Mouse (Mus musculus): ENCODE measurements at regions not wholly inside any gene's neighbourhood (a gene's known extent, or its start where the extent isn't known, plus 50 kb on each side); places are given as distances from the start of the nearest gene placed in this dataset.

- H3K9ac ChIP-seq, result no peak overlapping the region
- H3K27ac ChIP-seq, result no peak overlapping the region
- no peak for ATAC-seq (ENCODE audit: insufficient read depth, low FRiP score, low read depth)
- WGBS, result 88% methylated on average over 5 of the region's 5 CpGs
- no peaks in the 10 kb centered on the region for H3K4me1 ChIP-seq
- H3K4me2 ChIP-seq, result no peak overlapping the region
- no peak overlapping the region for H3K4me3 ChIP-seq (replicated peaks)
- H3K9me3 ChIP-seq, result no peaks in the 10 kb centered on the region
- H3K36me3 ChIP-seq, result no peaks in the 10 kb centered on the region
- no peaks in the 10 kb centered on the region for H3K27me3 ChIP-seq (replicated peaks)
These were observed 54.5 kb upstream of the Meis1 start for GRCm38 (mm10) chr11:19073265-19073664.

- Histone ChIP-seq H3K27me3 (replicated peaks) (no peaks in the 10 kb centered on the region), H3K4me1 (no peaks in the 10 kb centered on the region), H3K9me3 (no peaks in the 10 kb centered on the region), H3K9ac (no peak overlapping the region), H3K4me2 (no peak overlapping the region), H3K4me3 (replicated peaks) (no peak overlapping the region), H3K27ac (no peak overlapping the region), H3K36me3 (no peaks in the 10 kb centered on the region)
- WGBS, result 67% methylated on average over 11 of the region's 11 CpGs
- ATAC-seq (ENCODE audit: insufficient read depth, low FRiP score, low read depth), result no peak
These were observed 55.2 kb upstream of the Meis1 start for GRCm38 (mm10) chr11:19073887-19074564.

- Histone ChIP-seq H3K4me1 (no peaks in the 10 kb centered on the region), H3K9me3 (no peaks in the 10 kb centered on the region), H3K36me3 (no peaks in the 10 kb centered on the region), H3K4me3 (replicated peaks) (no peak overlapping the region), H3K27me3 (replicated peaks) (no peaks in the 10 kb centered on the region), H3K4me2 (no peak overlapping the region), H3K27ac (no peak overlapping the region), H3K9ac (no peak overlapping the region)
- ATAC-seq (ENCODE audit: insufficient read depth, low FRiP score, low read depth), result no peak
- WGBS, result 76% methylated on average over 15 of the region's 15 CpGs
These were observed 72.5 kb upstream of the Meis1 start for GRCm38 (mm10) chr11:19091101-19091857.

- 82% methylated on average over 9 of the region's 9 CpGs for WGBS
These were observed 74.4 kb upstream of the Meis1 start for GRCm38 (mm10) chr11:19092967-19093745.

GRCm38 (mm10) chr11:19093749-19094148, 75.0 kb upstream of the Meis1 start:
- Histone ChIP-seq H3K4me1 (no peaks in the 10 kb centered on the region), H3K36me3 (no peaks in the 10 kb centered on the region), H3K27ac (no peak overlapping the region), H3K4me2 (no peak overlapping the region), H3K9me3 (no peaks in the 10 kb centered on the region), H3K4me3 (replicated peaks) (no peak overlapping the region), H3K9ac (no peak overlapping the region), H3K27me3 (replicated peaks) (no peaks in the 10 kb centered on the region)
- WGBS, result 82% methylated on average over 4 of the region's 4 CpGs
- no peak for ATAC-seq (ENCODE audit: insufficient read depth, low FRiP score, low read depth)

More at GRCm38 (mm10) chr11:19092967-19093745, 74.4 kb upstream of the Meis1 start:
- Histone ChIP-seq H3K4me2 (no peak overlapping the region), H3K4me3 (replicated peaks) (no peak overlapping the region), H3K4me1 (no peaks in the 10 kb centered on the region), H3K36me3 (no peaks in the 10 kb centered on the region), H3K27ac (no peak overlapping the region), H3K9me3 (no peaks in the 10 kb centered on the region), H3K27me3 (replicated peaks) (no peaks in the 10 kb centered on the region), H3K9ac (no peak overlapping the region)
- no peak for ATAC-seq (ENCODE audit: insufficient read depth, low FRiP score, low read depth)

- Histone ChIP-seq H3K9ac (no peak overlapping the region), H3K4me3 (replicated peaks) (no peak overlapping the region), H3K4me2 (no peak overlapping the region), H3K27me3 (replicated peaks) (no peaks in the 10 kb centered on the region), H3K36me3 (no peaks in the 10 kb centered on the region), H3K4me1 (no peaks in the 10 kb centered on the region), H3K9me3 (no peaks in the 10 kb centered on the region), H3K27ac (no peak overlapping the region)
- no peak for ATAC-seq (ENCODE audit: insufficient read depth, low FRiP score, low read depth)
- 79% methylated on average over 14 of the region's 14 CpGs for WGBS
These were observed 75.4 kb upstream of the Meis1 start for GRCm38 (mm10) chr11:19094183-19094582.

GRCm38 (mm10) chr11:19102981-19103568, 84.3 kb upstream of the Meis1 start:
- Histone ChIP-seq H3K9me3 (no peaks in the 10 kb centered on the region), H3K4me3 (replicated peaks) (no peak overlapping the region), H3K27me3 (replicated peaks) (no peaks in the 10 kb centered on the region), H3K27ac (no peak overlapping the region), H3K4me1 (no peaks in the 10 kb centered on the region), H3K9ac (no peak overlapping the region), H3K36me3 (no peaks in the 10 kb centered on the region), H3K4me2 (no peak overlapping the region)
- WGBS, result 47% methylated on average over 7 of the region's 7 CpGs
- ATAC-seq (ENCODE audit: insufficient read depth, low FRiP score, low read depth), result no peak

GRCm38 (mm10) chr11:19107180-19107579, 88.4 kb upstream of the Meis1 start:
- H3K27ac ChIP-seq, result no peak overlapping the region
- H3K4me1 ChIP-seq, result 0 out of 2 replicates have a peak, but pooled peaks cover 4% of the 10 kb centered on the region
- H3K9ac ChIP-seq, result no peak overlapping the region
- H3K36me3 ChIP-seq, result no peaks in the 10 kb centered on the region
- H3K9me3 ChIP-seq, result no peaks in the 10 kb centered on the region
- H3K27me3 ChIP-seq (replicated peaks), result no peaks in the 10 kb centered on the region
- ATAC-seq (ENCODE audit: insufficient read depth, low FRiP score, low read depth), result no peak
- WGBS, result 78% methylated on average over 6 of the region's 6 CpGs
- H3K4me3 ChIP-seq (replicated peaks), result no peak overlapping the region
- H3K4me2 ChIP-seq, result no peak overlapping the region

GRCm38 (mm10) chr11:19109055-19109454, 90.3 kb upstream of the Meis1 start:
- no peaks in the 10 kb centered on the region for H3K27me3 ChIP-seq (replicated peaks)
- H3K4me1 ChIP-seq, result 0 out of 2 replicates have a peak, but pooled peaks cover 4% of the 10 kb centered on the region
- no peak overlapping the region for H3K27ac ChIP-seq
- no peak overlapping the region for H3K9ac ChIP-seq
- no peaks in the 10 kb centered on the region for H3K36me3 ChIP-seq
- no peaks in the 10 kb centered on the region for H3K9me3 ChIP-seq
- no peak for ATAC-seq (ENCODE audit: insufficient read depth, low FRiP score, low read depth)
- no peak overlapping the region for H3K4me3 ChIP-seq (replicated peaks)
- WGBS, result 73% methylated on average over 4 of the region's 4 CpGs
- H3K4me2 ChIP-seq, result no peak overlapping the region

- 0 out of 2 replicates have a peak, but pooled peaks cover 4% of the 10 kb centered on the region for H3K4me1 ChIP-seq
- H3K9me3 ChIP-seq, result no peaks in the 10 kb centered on the region
- H3K36me3 ChIP-seq, result no peaks in the 10 kb centered on the region
- no peak overlapping the region for H3K4me2 ChIP-seq
- 31% methylated on average over 7 of the region's 7 CpGs for WGBS
- no peak overlapping the region for H3K9ac ChIP-seq
- H3K27me3 ChIP-seq (replicated peaks), result no peaks in the 10 kb centered on the region
- no peak overlapping the region for H3K4me3 ChIP-seq (replicated peaks)
- 0 out of 2 replicates have a peak overlapping the region, but pooled peaks have one; percentile 2 for H3K27ac ChIP-seq
- ATAC-seq (ENCODE audit: insufficient read depth, low FRiP score, low read depth), result no peak
These were observed 93.3 kb upstream of the Meis1 start for GRCm38 (mm10) chr11:19111916-19112575.

- 67% methylated on average over 2 of the region's 2 CpGs for WGBS
- H3K36me3 ChIP-seq, result no peaks in the 10 kb centered on the region
- ATAC-seq (ENCODE audit: insufficient read depth, low FRiP score, low read depth), result no peak
These were observed 98.3 kb upstream of the Meis1 start for GRCm38 (mm10) chr11:19117121-19117520.

More at GRCm38 (mm10) chr11:19117121-19117520, 98.3 kb upstream of the Meis1 start:
- Histone ChIP-seq H3K4me3 (replicated peaks) (no peak overlapping the region), H3K9me3 (no peaks in the 10 kb centered on the region), H3K27ac (no peak overlapping the region), H3K4me1 (0 out of 2 replicates have a peak, but pooled peaks cover 5% of the 10 kb centered on the region), H3K27me3 (replicated peaks) (no peaks in the 10 kb centered on the region), H3K9ac (no peak overlapping the region), H3K4me2 (no peak overlapping the region)

All from stomach, embryonic 15.5 days (tissue).